Mouse (Mus musculus): ENCODE results near the gene Bcas3.

Gene Bcas3

GRCm38 (mm10) chr11:85379091-85379490, 26.1 kb downstream of the Bcas3 start:
- no peak for DNase-seq (ENCODE audit: low spot score in 2 of 2)

DNA sequence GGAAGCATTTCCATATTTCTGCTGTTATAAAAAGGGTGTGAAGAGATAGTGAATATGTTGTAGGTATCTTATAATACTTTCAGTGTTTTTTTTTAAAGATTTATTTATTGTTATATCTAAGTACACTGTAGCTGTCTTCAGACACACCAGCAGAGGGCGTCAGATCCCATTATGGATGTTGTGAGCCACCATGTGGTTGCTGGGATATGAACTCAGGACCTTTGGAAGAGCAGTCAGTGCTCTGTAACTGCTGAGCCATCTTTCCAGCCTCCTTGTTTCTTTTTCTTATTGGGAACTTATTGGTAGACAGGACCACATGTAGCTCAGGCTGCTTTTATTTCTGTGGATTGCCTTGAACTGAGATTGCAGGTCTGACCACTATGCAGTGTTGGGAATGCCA, 27.1 kb downstream of the Bcas3 start:
- DNase-seq (ENCODE audit: low spot score in 2 of 2) = no peak

GRCm38 (mm10) chr11:85382055-85382454, 29.1 kb downstream of the Bcas3 start:
- DNase-seq (ENCODE audit: low spot score in 2 of 2) = peak; percentile 40 to 69

- no peak for DNase-seq (ENCODE audit: low spot score in 2 of 2)
These were observed 31.2 kb downstream of the Bcas3 start for GRCm38 (mm10) chr11:85383975-85384821.

- DNase-seq (ENCODE audit: low spot score in 2 of 2) = no peak
These were observed 39.4 kb downstream of the Bcas3 start for GRCm38 (mm10) chr11:85392179-85392863.

DNA sequence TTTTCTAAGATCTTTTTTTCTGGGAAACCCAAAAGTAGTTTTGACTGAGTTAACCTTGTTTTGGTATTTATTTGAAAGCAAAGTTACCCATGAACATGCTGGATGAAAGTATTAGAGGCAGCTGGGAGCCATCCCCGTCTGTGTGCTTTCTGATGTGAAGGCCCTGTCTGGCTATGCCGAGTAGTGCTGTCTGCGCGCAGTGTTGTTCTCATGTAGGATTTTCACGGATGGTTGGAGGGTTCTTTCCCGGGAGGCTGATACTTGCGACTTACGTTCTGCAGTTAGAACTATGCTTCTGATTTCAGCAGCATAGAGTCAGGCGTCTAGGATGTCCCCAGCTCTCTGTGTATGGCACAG, 39.9 kb downstream of the Bcas3 start:
- no peak for DNase-seq (ENCODE audit: low spot score in 2 of 2)

- no peak for DNase-seq (ENCODE audit: low spot score in 2 of 2)
These were observed 41.0 kb downstream of the Bcas3 start for GRCm38 (mm10) chr11:85393990-85394389.

DNA sequence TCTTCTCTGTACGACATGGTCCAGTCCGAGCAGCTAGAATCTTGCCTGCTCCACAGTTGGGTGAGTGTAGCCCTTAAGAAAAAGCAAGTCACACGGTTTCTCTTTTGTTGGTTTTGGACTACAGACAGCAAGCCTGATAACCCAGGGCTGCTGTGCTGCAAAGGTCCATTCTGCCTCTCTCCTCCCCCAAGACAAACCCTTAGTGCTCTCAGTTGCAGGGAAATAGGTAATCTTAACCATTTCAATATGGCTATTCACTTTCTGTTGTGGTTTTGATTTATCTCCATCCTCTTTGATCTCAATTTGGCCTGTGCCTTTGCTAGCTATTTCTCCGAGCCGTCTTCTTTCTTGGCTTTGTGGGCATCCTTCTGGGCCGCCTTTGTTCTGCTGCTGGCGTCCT, 42.4 kb downstream of the Bcas3 start:
- no peak for DNase-seq (ENCODE audit: low spot score in 2 of 2)

GRCm38 (mm10) chr11:85406531-85406930, 53.6 kb downstream of the Bcas3 start:
- DNase-seq (ENCODE audit: low spot score in 2 of 2) = no peak

GRCm38 (mm10) chr11:85407700-85408099, 54.7 kb downstream of the Bcas3 start:
- DNase-seq (ENCODE audit: low spot score in 2 of 2) = no peak

DNA sequence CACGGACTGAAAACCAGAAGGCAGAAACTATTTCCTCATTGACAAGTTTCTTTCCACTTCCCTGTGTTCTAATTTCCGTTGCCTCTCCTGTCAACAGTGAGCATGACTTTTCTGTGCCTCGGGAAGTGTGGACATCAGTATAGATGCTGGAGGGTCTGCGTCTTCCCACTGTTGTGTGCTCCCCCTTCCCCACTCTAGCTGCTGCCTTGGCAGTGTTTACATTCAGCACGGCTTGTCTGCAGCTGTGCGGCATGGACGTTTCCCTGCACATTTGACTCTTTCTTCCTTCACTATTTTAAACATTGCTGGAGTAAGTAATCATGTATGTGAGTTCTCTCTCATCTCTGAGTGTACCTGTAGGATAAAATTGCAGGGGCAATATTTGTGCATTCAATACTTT, 59.4 kb downstream of the Bcas3 start:
- DNase-seq (ENCODE audit: low spot score in 2 of 2) = peak in 1 of 2 experiments; percentile 7

- no peak for DNase-seq (ENCODE audit: low spot score in 2 of 2)
These were observed 61.5 kb downstream of the Bcas3 start for GRCm38 (mm10) chr11:85414476-85414875.

GRCm38 (mm10) chr11:85427353-85427752, 74.4 kb downstream of the Bcas3 start:
- DNase-seq (ENCODE audit: low spot score in 2 of 2) = no peak

DNA sequence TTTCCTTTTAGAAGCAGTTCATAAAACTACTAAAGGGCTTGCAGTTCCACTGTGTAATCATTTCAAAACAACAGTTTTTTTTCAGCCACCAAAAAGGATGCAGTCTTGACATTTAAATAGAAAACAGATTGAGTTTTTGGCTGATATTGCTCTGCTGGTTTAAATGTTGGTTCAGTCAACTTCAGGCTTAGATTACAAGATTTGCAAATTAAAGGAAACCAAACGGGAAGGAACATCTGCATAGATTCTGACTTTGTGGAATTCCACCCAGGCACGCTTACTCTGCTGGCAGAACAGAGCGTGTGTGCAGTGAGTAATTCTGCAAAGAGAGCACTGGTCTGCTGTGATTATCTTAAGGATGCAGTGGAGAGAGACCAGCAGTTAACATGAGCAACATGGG, 75.3 kb downstream of the Bcas3 start:
- DNase-seq (ENCODE audit: low spot score in 2 of 2) = peak in 1 of 2 experiments; percentile 22

DNA sequence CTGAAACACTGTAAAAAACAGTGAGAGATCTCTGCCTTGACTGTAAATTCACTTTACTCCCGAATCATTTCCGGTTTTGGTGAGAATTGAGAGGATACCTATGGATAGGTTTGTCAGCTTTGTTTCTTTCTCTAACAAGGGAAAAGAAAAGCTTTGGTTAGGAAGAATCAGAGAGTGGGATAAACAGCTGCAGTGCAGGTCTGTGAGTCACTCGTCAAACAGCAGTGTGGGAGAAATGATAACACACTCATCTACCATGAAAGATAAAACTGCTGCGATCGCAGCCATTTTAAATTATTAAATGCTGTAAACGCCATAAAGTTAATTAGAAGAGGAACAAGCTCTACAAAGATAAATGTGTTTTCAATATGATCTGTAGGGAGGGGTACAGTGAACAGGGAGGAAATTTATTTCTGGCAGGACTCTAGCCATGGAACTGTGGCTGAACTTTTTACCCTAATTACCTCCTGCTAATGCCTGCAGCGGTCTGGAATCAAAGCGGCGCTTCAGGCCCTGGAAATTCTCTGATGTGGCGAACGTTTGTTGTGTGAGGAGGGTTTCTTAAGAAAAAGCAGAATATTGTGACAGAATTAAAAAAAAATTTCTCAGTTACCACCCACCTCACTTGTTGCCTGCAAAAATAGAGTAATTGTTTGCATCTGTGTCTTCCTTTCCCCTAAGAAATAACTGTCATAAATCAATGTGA, 77.9 kb downstream of the Bcas3 start:
- no peak for DNase-seq (ENCODE audit: low spot score in 2 of 2)

DNA sequence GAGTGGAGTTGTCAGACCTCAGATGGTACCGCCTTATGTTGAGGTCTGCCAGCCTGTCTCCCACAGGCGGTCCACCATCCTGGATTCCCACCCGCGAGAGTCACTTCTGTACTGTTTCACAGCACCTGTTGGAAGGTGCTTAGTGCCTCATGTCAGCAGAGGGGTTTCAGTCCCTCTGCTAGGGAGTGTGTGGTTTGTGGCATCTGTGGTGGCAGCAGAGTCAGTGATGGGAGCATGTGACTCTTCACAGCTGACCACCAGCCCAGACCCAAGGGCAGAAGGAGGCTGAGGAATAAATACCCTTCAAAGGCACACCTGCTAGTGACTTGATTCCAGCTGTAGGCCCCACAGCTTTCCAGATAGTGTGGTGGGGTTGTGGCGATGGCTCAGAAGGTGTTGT, 94.4 kb downstream of the Bcas3 start:
- no peak for DNase-seq (ENCODE audit: low spot score in 2 of 2)

- no peak for DNase-seq (ENCODE audit: low spot score in 2 of 2)
These were observed 100.8 kb downstream of the Bcas3 start for GRCm38 (mm10) chr11:85453598-85454304.

- DNase-seq (ENCODE audit: low spot score in 2 of 2) = no peak
These were observed 101.3 kb downstream of the Bcas3 start for GRCm38 (mm10) chr11:85454305-85454682.

GRCm38 (mm10) chr11:85461536-85461935, 108.6 kb downstream of the Bcas3 start:
- DNase-seq (ENCODE audit: low spot score in 2 of 2) = no peak

- DNase-seq (ENCODE audit: low spot score in 2 of 2) = no peak
These were observed 116.6 kb downstream of the Bcas3 start for GRCm38 (mm10) chr11:85469526-85469925.

- no peak for DNase-seq (ENCODE audit: low spot score in 2 of 2)
These were observed 117.5 kb downstream of the Bcas3 start for GRCm38 (mm10) chr11:85470508-85470907.

- no peak for DNase-seq (ENCODE audit: low spot score in 2 of 2)
These were observed 121.4 kb downstream of the Bcas3 start for GRCm38 (mm10) chr11:85474326-85474725.
